Mouse (Mus musculus) cortical plate, adult 2 months (tissue): ENCODE data around the gene Sec14l2. TPM values are rescaled to one million over a fixed set of nuclear protein-coding genes. Genes with fewer than 3 reads are reported as not detected.
"Not testable (repeated sequence)": the region's sequence is repeated elsewhere in the genome, so short reads cannot be mapped to it uniquely, and the experiment has no call there.

Source experiments
- H3K27ac ChIP-seq: fragments of 200-500 bp; 2 replicates; pipeline ENCODE4 v1.5.1; 2012; ENCODE audit warnings: low read length, control low read depth, inconsistent platforms; ENCODE audit not compliant: insufficient read depth
- H3K4me1 ChIP-seq: fragments of 200-500 bp; 2 replicates; pipeline ENCODE4 v1.6.1; 2011; ENCODE audit warnings: low read length; ENCODE audit not compliant: control insufficient read depth, insufficient read depth
- H3K4me3 ChIP-seq: fragments of 200-500 bp; 2 replicates; pipeline ENCODE4 v1.5.1; 2011; ENCODE audit warnings: mild to moderate bottlenecking, low read length, control low read depth; ENCODE audit not compliant: insufficient read depth
- CTCF ChIP-seq: fragments of 200-500 bp; IDR thresholded peaks from 2 replicates; pipeline ENCODE4 v1.5.1; 2011; ENCODE audit warnings: mild to moderate bottlenecking, control low read depth, low read length; ENCODE audit not compliant: insufficient read depth; ENCODE audit errors: extremely low read depth
- POLR2A ChIP-seq: fragments of 200-500 bp; IDR thresholded peaks from 2 replicates; pipeline ENCODE4 v1.6.1; 2011; ENCODE audit warnings: mild to moderate bottlenecking, low read length, control low read depth; ENCODE audit not compliant: insufficient read depth; ENCODE audit errors: extremely low read depth
- polyA plus RNA-seq: library from polyadenylated mRNA; depleted of rRNA; stranded (reverse); fragments of >200 nt; gene quantifications from 2 replicates; pipeline ENCODE4 v1.2.3, GENCODE M21; 2012

Gene Sec14l2
- polyA plus RNA-seq, 1 experiment = 40.1 TPM

GRCm38 (mm10) chr11:4116458-4117141, 6.6 kb downstream of the Sec14l2 start:
- Histone ChIP-seq H3K27ac (no peak overlapping the region), H3K4me3 (peak overlapping the region; percentile 87; the same call in 1 of the 2 replicates), H3K4me1 (peaks cover 10% of the 10 kb centered on the region)
- TF ChIP-seq POLR2A (no peak), CTCF (no peak)

- peaks cover 10% of the 10 kb centered on the region for H3K4me1 ChIP-seq
- H3K4me3 ChIP-seq = no peak overlapping the region
- TF ChIP-seq POLR2A (no peak), CTCF (no peak)
- H3K27ac ChIP-seq = no peak overlapping the region
Observed at GRCm38 (mm10) chr11:4115407-4115806, 7.8 kb downstream of the Sec14l2 start.

GRCm38 (mm10) chr11:4114541-4114940, 8.7 kb downstream of the Sec14l2 start:
- H3K4me1 ChIP-seq = peaks cover 10% of the 10 kb centered on the region
- not testable (repeated sequence) for H3K4me3 ChIP-seq, H3K27ac ChIP-seq

- Histone ChIP-seq H3K4me1 (peaks cover 10% of the 10 kb centered on the region), H3K4me3 (no peak overlapping the region), H3K27ac (no peak overlapping the region)
- TF ChIP-seq POLR2A (no peak), CTCF (no peak)
Observed at GRCm38 (mm10) chr11:4113970-4114369, 9.2 kb downstream of the Sec14l2 start.

- Histone ChIP-seq H3K27ac (no peak overlapping the region), H3K4me1 (peaks cover 7% of the 10 kb centered on the region), H3K4me3 (no peak overlapping the region)
- TF ChIP-seq POLR2A = no peak
Observed at GRCm38 (mm10) chr11:4113496-4113895, 9.7 kb downstream of the Sec14l2 start.

- Histone ChIP-seq H3K4me3 (no peak overlapping the region), H3K4me1 (peaks cover 7% of the 10 kb centered on the region), H3K27ac (no peak overlapping the region)
- TF ChIP-seq POLR2A (no peak), CTCF (no peak)
Observed at GRCm38 (mm10) chr11:4112861-4113260, 10.4 kb downstream of the Sec14l2 start.

GRCm38 (mm10) chr11:4112033-4112432, 11.2 kb downstream of the Sec14l2 start:
- TF ChIP-seq CTCF (no peak), POLR2A (no peak)
- Histone ChIP-seq H3K4me3 (no peak overlapping the region), H3K4me1 (peaks cover 8% of the 10 kb centered on the region), H3K27ac (no peak overlapping the region)

GRCm38 (mm10) chr11:4108691-4109090, 14.5 kb downstream of the Sec14l2 start:
- H3K27ac ChIP-seq = no peak overlapping the region
- H3K4me3 ChIP-seq = no peak overlapping the region
- TF ChIP-seq CTCF (no peak), POLR2A (no peak)
- peaks cover 15% of the 10 kb centered on the region for H3K4me1 ChIP-seq

- not testable (repeated sequence) for H3K27ac ChIP-seq, H3K4me3 ChIP-seq
- H3K4me1 ChIP-seq = peaks cover 15% of the 10 kb centered on the region
Observed at GRCm38 (mm10) chr11:4107901-4108300, 15.3 kb downstream of the Sec14l2 start.

- no peak overlapping the region for H3K4me3 ChIP-seq
- TF ChIP-seq CTCF (no peak), POLR2A (no peak)
- H3K27ac ChIP-seq = peak overlapping the region; percentile 92
- peaks cover 15% of the 10 kb centered on the region for H3K4me1 ChIP-seq
Observed at GRCm38 (mm10) chr11:4105444-4105843, 17.8 kb downstream of the Sec14l2 start.
